Mouse (Mus musculus) G1E-ER4 (cell line): ENCODE data around the gene Lcn8. TPM values are rescaled to one million over a fixed set of nuclear protein-coding genes. Genes with fewer than 3 reads are reported as not detected.
"Not testable (repeated sequence)": the region's sequence is repeated elsewhere in the genome, so short reads cannot be mapped to it uniquely, and the experiment has no call there.

Experiments used
- GATA1 ChIP-seq: IDR thresholded peaks from one replicate; pipeline ENCODE4 v1.8.0; 2012; ENCODE audit warnings: low read length, inconsistent platforms
- polyA plus RNA-seq: library from polyadenylated mRNA; stranded (reverse); fragments of >175 nt; gene quantifications from 2 replicates; pipeline ENCODE4 v1.2.3, GENCODE M21; 2012

Lcn8 gene
- polyA plus RNA-seq, 1 experiment, result not detected

DNA sequence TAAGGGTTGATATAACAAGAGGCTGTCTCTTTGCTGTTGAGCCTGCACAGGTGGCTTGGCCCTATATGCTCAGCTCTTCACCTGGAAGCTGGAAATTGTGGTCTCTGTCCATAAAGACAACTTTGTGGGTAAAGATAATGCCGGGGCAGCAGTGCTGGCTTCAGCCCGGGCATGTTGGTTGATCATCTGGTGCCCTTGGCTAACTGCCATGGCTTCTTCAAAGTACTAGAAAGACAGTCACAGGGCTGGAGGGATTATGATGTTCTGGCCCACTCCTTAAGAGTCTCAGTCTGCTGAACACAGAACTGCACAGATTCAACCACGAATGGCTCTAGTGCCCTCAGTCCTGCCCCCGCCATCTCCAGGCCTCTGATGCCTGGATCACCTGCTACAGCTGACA lies 4.3 kb downstream of the Lcn8 start:
- TF ChIP-seq GATA1, result no peak

DNA sequence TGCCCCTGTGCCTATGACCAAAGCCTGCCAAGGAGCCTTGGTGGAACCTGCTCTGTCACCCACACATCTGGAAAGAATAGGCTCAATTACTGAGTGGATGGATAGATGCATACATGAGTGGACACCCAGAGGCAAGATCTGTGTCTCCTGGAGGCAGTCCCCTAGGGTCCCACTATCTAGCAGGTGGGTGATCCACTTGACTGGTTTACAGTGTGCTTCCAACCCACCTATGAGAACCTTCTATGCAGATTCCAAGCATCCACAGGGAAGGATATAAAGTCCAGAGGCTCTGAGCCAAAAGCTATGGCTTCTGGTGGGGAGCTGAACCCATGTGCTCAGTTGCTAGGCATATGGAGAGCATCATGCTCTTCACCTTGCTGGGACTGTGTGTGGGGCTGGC lies 4.7 kb downstream of the Lcn8 start, which contains the start of gene Lcn5:
TSS of gene Lcn5 (plus strand) at position 301 of the 400 bp plus-strand sequence.
- no peak for TF ChIP-seq GATA1

DNA sequence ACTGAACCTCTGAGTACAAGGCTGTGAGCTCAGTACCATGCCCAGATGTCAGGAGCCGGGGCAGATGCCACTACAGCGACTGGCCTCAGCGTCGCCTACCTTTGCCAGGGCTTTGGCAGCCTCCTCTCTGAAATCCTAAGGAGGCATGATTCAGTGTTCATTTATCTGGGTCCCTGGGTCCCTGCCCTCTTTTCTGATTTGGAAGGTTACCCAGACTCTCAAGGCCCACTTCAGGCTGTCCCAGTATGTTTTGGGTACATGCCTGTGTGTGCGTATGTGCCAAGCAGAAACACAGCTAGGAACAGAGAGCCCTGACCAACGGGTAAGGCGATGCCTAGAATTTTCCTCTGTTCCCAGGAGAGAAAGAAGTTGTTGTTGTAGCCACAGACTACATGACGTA lies 7.4 kb downstream of the Lcn8 start:
- TF ChIP-seq GATA1, result no peak

DNA sequence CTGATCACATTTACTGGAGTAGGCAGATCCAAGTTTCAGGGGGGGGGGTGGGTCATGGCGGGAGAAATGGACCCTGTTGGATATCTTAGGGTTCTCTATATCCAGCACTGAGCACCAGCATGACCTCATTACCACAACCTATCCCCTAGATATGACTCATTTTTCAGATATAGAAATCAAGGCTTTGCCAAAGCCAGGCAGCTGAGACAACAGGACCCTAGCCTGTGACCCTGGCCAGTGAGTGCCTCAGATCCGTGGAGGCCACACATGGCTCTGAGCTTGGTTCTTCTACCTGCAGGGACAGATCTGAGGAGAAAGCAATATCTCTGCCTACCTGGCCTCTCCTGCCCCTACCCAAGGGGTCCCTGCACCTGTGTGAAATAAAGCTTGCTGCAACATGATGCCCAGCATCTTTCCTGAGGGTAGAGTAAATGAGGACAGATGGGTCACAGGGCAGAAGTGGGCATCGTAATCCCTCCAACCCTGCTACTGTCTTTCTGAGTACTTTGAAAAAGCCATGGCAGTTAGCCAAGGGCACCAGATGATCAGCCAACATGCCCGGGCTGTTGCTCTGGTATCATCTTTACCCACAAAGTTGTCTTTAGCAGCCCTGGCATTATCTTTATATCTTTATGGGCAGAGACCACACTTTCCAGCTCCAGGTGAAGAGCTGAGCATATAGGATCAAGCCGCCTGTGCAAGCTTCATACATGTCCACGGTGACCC lies 8.5 kb downstream of the Lcn8 start:
- TF ChIP-seq GATA1, result no peak

DNA sequence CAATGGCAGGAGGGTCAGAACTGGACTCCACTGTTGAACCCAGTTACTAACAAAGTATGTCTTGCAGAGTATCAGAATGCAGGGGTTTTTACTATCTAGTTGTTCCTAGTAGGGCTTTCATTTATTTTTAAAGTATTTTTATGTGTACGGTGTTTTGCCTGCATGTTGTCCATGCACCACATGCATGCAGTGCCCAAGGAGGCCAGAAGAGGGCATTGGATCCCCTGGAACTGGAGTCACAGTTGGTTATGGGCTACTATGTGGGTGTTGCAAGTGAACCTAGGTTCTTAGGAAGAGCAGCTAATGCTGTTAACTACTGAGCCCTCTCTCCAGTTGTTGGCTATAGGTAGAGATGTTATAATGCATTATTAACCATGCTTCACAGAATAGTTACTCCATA lies 10.6 kb downstream of the Lcn8 start:
- no peak for TF ChIP-seq GATA1

DNA sequence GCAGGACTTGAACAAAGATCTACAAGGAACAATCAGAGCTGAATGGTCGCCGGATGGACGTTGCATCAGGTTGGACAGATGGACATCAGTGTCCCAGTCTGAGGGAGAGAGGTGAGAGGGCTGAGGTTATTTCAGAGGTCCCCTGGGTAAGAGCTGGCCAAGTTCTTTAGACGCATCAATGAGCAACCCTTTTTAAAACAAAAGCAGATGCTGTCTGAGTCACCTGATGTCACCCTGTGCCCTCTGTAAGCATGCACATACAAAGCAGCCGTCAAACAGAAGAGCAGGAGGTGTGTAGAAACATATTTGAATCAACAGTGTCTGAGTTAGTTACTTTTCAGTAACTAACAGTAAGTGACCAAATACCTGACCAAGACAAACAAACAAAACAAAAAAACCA lies 11.2 kb downstream of the Lcn8 start:
- TF ChIP-seq GATA1, result no peak

DNA sequence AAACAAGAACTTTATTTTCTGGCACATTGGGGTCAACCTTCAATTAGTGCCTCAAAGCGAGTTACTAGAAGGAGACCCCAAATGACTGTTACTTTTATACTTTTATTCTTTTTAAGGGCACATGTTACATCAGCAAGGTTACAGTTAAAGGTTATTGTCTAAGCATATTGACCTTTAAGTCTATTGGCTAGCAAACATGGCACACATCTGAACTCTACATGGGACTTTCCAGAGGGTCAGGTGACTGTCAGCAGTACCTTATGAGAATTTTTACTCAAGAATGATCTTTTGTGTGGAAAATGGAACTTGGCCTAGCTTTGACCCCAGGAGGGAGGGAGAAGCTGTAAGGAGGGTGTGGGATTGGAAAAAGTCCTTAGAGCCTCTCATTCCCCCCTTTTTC lies 13.6 kb downstream of the Lcn8 start:
- TF ChIP-seq GATA1, result no peak

DNA sequence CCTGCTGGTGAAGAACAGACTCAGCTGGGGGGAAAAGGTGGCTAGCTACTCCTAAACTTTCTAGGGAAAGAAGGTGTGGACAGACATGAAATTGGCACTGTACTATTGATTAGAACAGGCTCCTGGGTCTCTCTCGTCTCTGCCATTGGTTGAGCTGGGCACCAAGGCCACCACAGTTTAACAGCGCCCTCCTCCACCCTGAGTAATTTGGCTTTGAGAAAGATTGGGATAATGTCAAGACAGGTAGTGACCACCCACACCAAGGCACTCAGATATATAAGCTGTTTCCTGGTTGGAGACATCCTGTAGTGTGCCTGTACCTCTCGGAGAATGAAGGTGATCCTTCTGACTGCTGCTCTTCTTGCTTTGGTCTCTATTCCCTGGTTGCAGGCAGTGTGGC lies 23.6 kb downstream of the Lcn8 start, which contains the start of gene Lcn6:
TSS of gene Lcn6 (plus strand) at position 301 of the 400 bp plus-strand sequence.
- no peak for TF ChIP-seq GATA1

DNA sequence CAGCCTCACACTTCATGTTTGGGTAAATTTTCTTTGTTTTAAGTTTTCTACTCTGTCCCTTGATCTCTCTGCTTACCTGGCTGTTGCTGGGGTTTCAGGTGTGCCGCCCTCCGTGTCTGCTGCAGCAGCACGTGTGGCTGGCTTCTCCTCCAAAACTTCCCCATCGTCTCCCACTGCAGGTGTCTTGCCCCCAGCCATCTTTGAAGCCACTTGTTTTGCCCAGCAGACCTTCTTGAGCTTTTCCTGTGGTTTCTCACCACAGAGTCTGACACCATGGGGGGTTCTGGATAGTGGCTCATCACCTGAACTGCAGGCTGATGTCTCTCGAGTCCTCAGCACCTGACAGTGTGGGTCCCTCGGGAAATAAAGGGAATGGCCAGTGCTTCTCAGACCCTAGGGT lies 26.6 kb downstream of the Lcn8 start:
- TF ChIP-seq GATA1, result no peak

DNA sequence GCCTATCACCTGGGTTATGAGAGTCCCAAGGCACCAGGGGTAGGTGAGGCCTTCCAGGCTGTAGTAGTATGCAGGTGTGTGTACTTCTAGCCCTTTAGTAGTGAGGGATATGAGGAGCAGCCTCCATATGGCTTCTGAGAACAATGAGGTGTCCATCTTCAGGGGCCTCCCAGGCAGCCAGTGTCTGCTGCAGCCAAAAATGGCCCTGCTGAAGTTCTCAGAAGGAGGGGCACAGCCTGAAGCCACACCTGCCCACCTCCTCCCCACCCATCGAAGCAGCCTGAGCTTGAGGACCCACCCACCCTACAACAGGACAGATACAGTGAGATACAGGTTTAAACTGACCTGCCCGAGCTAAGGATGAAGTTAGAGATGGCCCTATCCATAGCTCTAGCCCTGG lies 29.5 kb downstream of the Lcn8 start, which contains the start of gene Lcn10:
TSS of gene Lcn10 (plus strand) at position 301 of the 400 bp plus-strand sequence.
- TF ChIP-seq GATA1, result no peak

DNA sequence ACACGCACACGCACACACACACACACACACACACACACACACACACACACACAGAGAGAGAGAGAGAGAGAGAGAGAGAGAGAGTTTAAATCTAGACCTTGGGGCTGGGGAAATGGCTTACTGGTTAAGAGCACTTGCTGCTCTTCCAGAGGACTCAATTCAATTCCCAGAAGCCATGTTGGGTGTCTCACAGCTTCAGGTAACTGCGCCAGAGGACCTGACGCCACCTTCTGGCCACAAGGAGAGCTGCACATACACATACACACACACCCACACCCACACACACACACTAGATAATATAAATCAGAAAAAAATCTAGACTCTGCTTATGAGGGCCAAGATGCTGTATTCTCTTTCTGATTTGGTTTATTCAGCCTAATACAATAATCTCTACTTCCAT lies 34.0 kb downstream of the Lcn8 start:
- no peak for TF ChIP-seq GATA1

DNA sequence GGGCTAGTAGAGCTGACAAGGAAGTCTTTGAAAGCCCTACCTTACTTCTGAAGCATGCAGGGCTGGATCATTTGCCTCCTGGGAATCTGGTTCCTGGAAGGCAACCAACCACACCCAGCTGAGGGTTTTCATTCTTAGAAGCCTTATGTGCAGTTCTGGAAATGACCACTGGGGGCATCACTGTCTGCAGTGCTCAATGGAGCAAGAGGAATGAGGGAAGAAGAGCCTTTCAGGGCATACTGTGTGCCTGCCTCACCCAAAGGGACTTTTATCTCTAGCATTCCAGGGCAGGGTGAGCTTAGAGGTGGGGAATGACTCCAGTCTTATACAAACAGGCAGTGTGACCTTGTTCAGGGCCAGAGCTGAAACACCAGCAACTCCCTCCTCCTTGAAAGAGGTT lies 41.7 kb downstream of the Lcn8 start:
- TF ChIP-seq GATA1, result no peak

DNA sequence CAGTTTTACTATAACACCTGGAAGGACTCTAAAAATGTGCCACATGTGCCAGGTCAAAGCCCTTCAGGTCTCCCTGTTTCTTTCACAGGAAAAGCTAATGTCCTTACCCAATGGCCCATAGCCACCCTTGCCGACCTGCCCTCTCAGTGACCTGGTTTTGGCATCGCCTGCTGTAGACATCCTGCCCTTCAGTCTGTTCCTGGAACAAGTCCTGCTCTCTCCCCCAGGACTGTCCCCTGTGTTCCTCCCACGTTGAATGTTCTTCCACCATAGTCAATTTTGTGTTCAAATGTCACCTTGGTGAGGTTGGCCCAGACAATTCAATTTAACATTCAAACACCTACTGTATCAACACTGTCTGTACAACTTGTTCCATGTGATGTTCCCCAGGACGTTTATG lies 44.0 kb downstream of the Lcn8 start:
- TF ChIP-seq GATA1, result no peak

DNA sequence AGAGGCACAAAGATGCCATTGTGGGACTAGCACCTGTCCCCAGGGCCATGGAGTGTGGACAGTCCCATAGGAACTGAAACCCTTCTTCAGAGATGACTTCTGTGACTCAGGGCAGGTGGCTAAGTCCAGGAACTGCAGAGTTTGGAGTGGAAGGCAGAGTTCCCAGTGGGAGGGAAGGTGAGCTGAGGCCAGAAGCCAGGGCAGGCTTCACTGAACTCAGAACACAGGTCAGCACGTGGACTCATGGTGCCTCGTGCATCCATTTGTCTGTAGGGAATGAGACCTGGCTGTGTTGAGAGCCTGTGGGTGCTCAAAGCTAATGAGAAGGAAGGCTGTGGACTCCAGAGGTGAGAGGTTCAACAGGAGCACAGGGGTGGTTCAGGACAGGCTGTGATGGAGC lies 45.8 kb downstream of the Lcn8 start:
- no peak for TF ChIP-seq GATA1

DNA sequence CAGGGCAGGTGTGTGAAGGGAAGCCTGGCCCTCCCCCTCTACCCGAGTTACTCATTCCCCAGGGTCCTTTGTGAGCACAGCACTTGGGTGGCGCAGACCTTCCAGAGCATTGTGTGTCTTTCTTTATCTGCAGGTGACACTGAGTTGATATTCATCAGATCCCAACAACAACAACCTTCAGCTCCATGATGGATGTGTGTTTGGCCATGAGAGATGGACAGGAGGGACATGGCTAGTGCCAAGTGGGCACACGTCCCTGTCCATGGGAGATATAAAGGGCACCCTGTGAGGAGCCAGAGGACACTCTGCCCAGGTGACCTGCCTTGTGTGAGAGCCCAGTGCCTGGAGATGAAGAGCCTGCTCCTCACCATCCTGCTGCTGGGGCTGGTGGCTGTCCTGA lies 46.8 kb downstream of the Lcn8 start, which contains the start of gene Obp2a:
TSS of gene Obp2a (plus strand) at position 301 of the 400 bp plus-strand sequence.
- TF ChIP-seq GATA1, result not testable (repeated sequence)

DNA sequence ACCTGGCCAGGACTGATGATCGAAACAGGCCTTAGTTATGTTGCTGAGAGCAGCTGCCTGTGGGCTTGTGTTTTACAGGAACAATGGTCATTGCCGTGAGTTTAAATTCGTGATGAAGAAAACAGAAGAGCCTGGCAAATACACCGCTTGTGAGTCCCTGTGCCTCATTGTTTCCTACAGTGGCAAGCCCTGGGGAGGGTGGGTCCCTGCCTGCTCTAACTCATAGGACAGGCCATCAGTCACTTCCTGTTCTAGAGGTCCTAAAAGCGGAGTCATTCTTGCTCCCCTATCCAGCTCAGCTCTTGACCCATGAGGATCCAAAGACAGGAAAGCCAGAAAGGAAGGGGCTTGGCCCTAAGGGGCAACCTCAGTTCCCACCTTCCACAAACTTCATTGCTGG lies 48.1 kb downstream of the Lcn8 start:
- no peak for TF ChIP-seq GATA1

DNA sequence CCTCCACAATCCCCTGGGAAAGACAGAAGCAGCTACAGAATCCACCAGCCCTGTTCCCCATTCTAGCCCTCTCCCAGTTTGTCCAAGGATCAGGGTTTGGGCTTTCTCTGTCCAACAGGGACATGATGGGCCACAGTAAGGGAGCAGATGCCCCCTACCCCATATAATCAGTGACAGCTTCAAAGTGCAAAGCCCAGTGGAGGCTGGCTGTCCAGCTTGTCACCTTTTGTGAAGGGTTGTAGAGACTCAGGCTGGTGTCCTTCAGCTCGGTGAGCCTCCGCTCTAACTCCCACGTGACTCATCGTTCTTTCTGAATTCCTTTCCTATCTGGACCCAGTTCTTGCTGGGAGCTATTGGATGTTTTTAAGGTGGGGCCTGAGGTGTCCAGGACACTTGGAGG lies 50.8 kb downstream of the Lcn8 start:
- no peak for TF ChIP-seq GATA1

Other genes starting within 250 kb of the Lcn8 start
- not detected in 2 replicates for gene Fut7, start 229.9 kb upstream of the Lcn8 start, polyA plus RNA-seq
- gene Abca2, start 224.4 kb upstream of the Lcn8 start, polyA plus RNA-seq, result 9.2 and 9.9 TPM in 2 replicates
- not detected in 2 replicates for gene Clic3, start 196.3 kb upstream of the Lcn8 start, polyA plus RNA-seq
- 39.7 and 40.3 TPM in 2 replicates for gene Paxx, start 192.0 kb upstream of the Lcn8 start, polyA plus RNA-seq
- gene Ptgds, start 183.1 kb upstream of the Lcn8 start, polyA plus RNA-seq, result not detected in 2 replicates
- gene Lcn12, start 159.2 kb upstream of the Lcn8 start, polyA plus RNA-seq, result not detected in 2 replicates
- 25.8 and 49.8 TPM in 2 replicates for gene Fbxw5, start 152.4 kb upstream of the Lcn8 start, polyA plus RNA-seq
- gene C8g, start 151.4 kb upstream of the Lcn8 start, polyA plus RNA-seq, result 0.08 and 0.18 TPM in 2 replicates
- gene Traf2, start 106.2 kb upstream of the Lcn8 start, polyA plus RNA-seq, result 5.5 and 9.3 TPM in 2 replicates
- 682 and 940 TPM in 2 replicates for gene Edf1, start 95.3 kb upstream of the Lcn8 start, polyA plus RNA-seq
- 0.52 and 0.69 TPM in 2 replicates for gene Mamdc4, start 78.3 kb upstream of the Lcn8 start, polyA plus RNA-seq
- gene Phpt1, start 77.9 kb upstream of the Lcn8 start, polyA plus RNA-seq, result 3.2 and 4.9 TPM in 2 replicates
- 0.09 and 0.13 TPM in 2 replicates for gene Ajm1, start 71.4 kb upstream of the Lcn8 start, polyA plus RNA-seq
- gene Rabl6, start 44.6 kb upstream of the Lcn8 start, polyA plus RNA-seq, result 86.8 and 89.3 TPM in 2 replicates
- gene Ccdc183, start 35.4 kb upstream of the Lcn8 start, polyA plus RNA-seq, result not detected in 2 replicates
- not detected in 2 replicates for gene Tmem141, start 31.1 kb upstream of the Lcn8 start, polyA plus RNA-seq
- not detected in 2 replicates for gene Fcna, start 25.1 kb upstream of the Lcn8 start, polyA plus RNA-seq
- gene Lcn5, start 4.8 kb downstream of the Lcn8 start, polyA plus RNA-seq, result not detected in 2 replicates
- gene Lcn6, start 23.7 kb downstream of the Lcn8 start, polyA plus RNA-seq, result not detected in 2 replicates
- not detected in 2 replicates for gene Lcn10, start 29.6 kb downstream of the Lcn8 start, polyA plus RNA-seq
- gene Obp2a, start 46.9 kb downstream of the Lcn8 start, polyA plus RNA-seq, result not detected in 2 replicates
- gene Bmyc, start 53.6 kb downstream of the Lcn8 start, polyA plus RNA-seq, result not detected in 2 replicates
- gene Obp2b, start 83.9 kb downstream of the Lcn8 start, polyA plus RNA-seq, result not detected in 2 replicates
- gene Lcn3, start 112.4 kb downstream of the Lcn8 start, polyA plus RNA-seq, result not detected in 2 replicates
- gene Lcn11, start 123.9 kb downstream of the Lcn8 start, polyA plus RNA-seq, result not detected in 2 replicates
- not detected in 2 replicates for gene Gm13539, start 129.1 kb downstream of the Lcn8 start, polyA plus RNA-seq
- gene Glt6d1, start 162.7 kb downstream of the Lcn8 start, polyA plus RNA-seq, result not detected in 2 replicates
- gene Lcn9, start 170.0 kb downstream of the Lcn8 start, polyA plus RNA-seq, result not detected in 2 replicates
- gene Sohlh1, start 194.1 kb downstream of the Lcn8 start, polyA plus RNA-seq, result not detected in 2 replicates
- gene Kcnt1, start 210.6 kb downstream of the Lcn8 start, polyA plus RNA-seq, result not detected in 2 replicates